Mouse (Mus musculus) layer of hippocampus, adult 11-12 months (tissue): ENCODE results near the gene Abcd3.
"Not testable (repeated sequence)": the region's sequence is repeated elsewhere in the genome, so short reads cannot be mapped to it uniquely, and the experiment has no call there.

Experiments
- DNase-seq: peaks from one replicate; pipeline ENCODE4 v3.0.0; 2022; ENCODE audit warnings: low spot score

Abcd3 gene

GRCm38 (mm10) chr3:121818736-121819396 is 3.8 kb upstream of the Abcd3 start:
- no peak for DNase-seq

- no peak for DNase-seq
Measured at GRCm38 (mm10) chr3:121815549-121816235, 590 bp upstream of the Abcd3 start.

GRCm38 (mm10) chr3:121814413-121814864 is 663 bp downstream of the Abcd3 start:
- no peak for DNase-seq

- DNase-seq = no peak
Measured at GRCm38 (mm10) chr3:121813834-121814233, 1.3 kb downstream of the Abcd3 start.

- DNase-seq = no peak
Measured at GRCm38 (mm10) chr3:121808246-121808645, 6.9 kb downstream of the Abcd3 start.

GRCm38 (mm10) chr3:121794214-121794613 is 20.9 kb downstream of the Abcd3 start:
- no peak for DNase-seq

- DNase-seq = no peak
Measured at GRCm38 (mm10) chr3:121792246-121792645, 22.9 kb downstream of the Abcd3 start.

GRCm38 (mm10) chr3:121790442-121790841 is 24.7 kb downstream of the Abcd3 start:
- DNase-seq = no peak

GRCm38 (mm10) chr3:121789790-121790189 is 25.3 kb downstream of the Abcd3 start:
- DNase-seq = no peak

GRCm38 (mm10) chr3:121783020-121783419 is 32.1 kb downstream of the Abcd3 start:
- DNase-seq = no peak

- DNase-seq = peak; percentile 53
Measured at GRCm38 (mm10) chr3:121777943-121778342, 37.2 kb downstream of the Abcd3 start.

GRCm38 (mm10) chr3:121773336-121773735 is 41.8 kb downstream of the Abcd3 start:
- not testable (repeated sequence) for DNase-seq

- DNase-seq = no peak
Measured at GRCm38 (mm10) chr3:121768770-121769169, 46.3 kb downstream of the Abcd3 start.

GRCm38 (mm10) chr3:121766818-121767217 is 48.3 kb downstream of the Abcd3 start:
- DNase-seq = no peak

GRCm38 (mm10) chr3:121766048-121766447 is 49.1 kb downstream of the Abcd3 start:
- no peak for DNase-seq

GRCm38 (mm10) chr3:121762056-121762852 is 52.8 kb downstream of the Abcd3 start:
- DNase-seq = no peak

- no peak for DNase-seq
Measured at GRCm38 (mm10) chr3:121758373-121758772, 56.7 kb downstream of the Abcd3 start.

GRCm38 (mm10) chr3:121755152-121755551 is 60.0 kb downstream of the Abcd3 start:
- no peak for DNase-seq

- not testable (repeated sequence) for DNase-seq
Measured at GRCm38 (mm10) chr3:121754319-121755090, 60.6 kb downstream of the Abcd3 start.

- not testable (repeated sequence) for DNase-seq
Measured at GRCm38 (mm10) chr3:121741186-121741848, 73.8 kb downstream of the Abcd3 start.

- DNase-seq = no peak
Measured at GRCm38 (mm10) chr3:121739489-121740213, 75.5 kb downstream of the Abcd3 start.
